Mouse (Mus musculus): ENCODE data around the gene Pdia5. TPM values are rescaled to one million over a fixed set of nuclear protein-coding genes. Genes with fewer than 3 reads are reported as not detected.

The Pdia5 gene
- 3.1 and 12.0 TPM in 2 replicates for total RNA-seq (2014; rRNA removed; ENCODE audit: low replicate concordance)
- polyA plus RNA-seq (2015; fragmentation: Nextera tagmentation; extraction: Ambion mirVana), result 13.7 and 16.0 TPM in 2 replicates

GRCm38 (mm10) chr16:35490231-35491070 lies at the start of gene Pdia5:
Pdia5 (minus strand) TSS chr16:35490873.
- TF ChIP-seq EP300 (IDR thresholded peaks at IDR 0.05; ENCODE audit: low read depth) (no peak), CTCF (IDR thresholded peaks at IDR 0.05; ENCODE audit: low read depth) (no peak)
- DNase-seq (ENCODE audit: low spot score) (peak; percentile 94), ATAC-seq (ENCODE audit: insufficient read depth, low read depth) (peak; percentile 97)
- peak within 1 kb of the TSS; percentile 32; the same call in 1 of the 2 replicates for H3K27ac ChIP-seq (ENCODE audit: low read depth)
- peak within 1 kb of the TSS; percentile 76 for H3K4me3 ChIP-seq (ENCODE audit: low read depth, low read length)
- H3K4me1 ChIP-seq (ENCODE audit: control insufficient read depth, insufficient read depth), result peaks cover 18% of the 10 kb centered on the region
- H3K27me3 ChIP-seq (ENCODE audit: control insufficient read depth, insufficient read depth, low read length), result no peaks in the 10 kb centered on the region
- H3K9ac ChIP-seq (replicated peaks; ENCODE audit: low read depth, low read length), result peak within 1 kb of the TSS; percentile 55
- no peaks in the 10 kb centered on the region for H3K9me3 ChIP-seq (replicated peaks; ENCODE audit: control insufficient read depth, low read length)
- H3K36me3 ChIP-seq (replicated peaks; ENCODE audit: control insufficient read depth, insufficient read depth, low read length), result no peaks in the 10 kb centered on the region
- peak within 1 kb of the TSS; percentile 97 for H3K4me2 ChIP-seq (ENCODE audit: low read depth, low read length)
- WGBS, result under 1% methylated on average over 66 of the region's 66 CpGs

- H3K27me3 ChIP-seq (ENCODE audit: control insufficient read depth, insufficient read depth, low read length), result peaks cover 82% of the 10 kb centered on the region
- no peak overlapping the region for H3K9ac ChIP-seq (replicated peaks; ENCODE audit: low read depth, low read length)
- peaks cover 30% of the 10 kb centered on the region for H3K4me1 ChIP-seq (ENCODE audit: control insufficient read depth, insufficient read depth)
- WGBS, result 43% methylated on average over 10 of the region's 10 CpGs
- DNase-seq (ENCODE audit: low spot score) (no peak), ATAC-seq (ENCODE audit: insufficient read depth, low read depth) (no peak)
- no peak overlapping the region for H3K4me3 ChIP-seq (ENCODE audit: low read depth, low read length)
- no peak for TF ChIP-seq CTCF (IDR thresholded peaks at IDR 0.05; ENCODE audit: low read depth)
- TF ChIP-seq EP300 (IDR thresholded peaks at IDR 0.05; ENCODE audit: low read depth), result no peak
- H3K9me3 ChIP-seq (replicated peaks; ENCODE audit: control insufficient read depth, low read length), result no peaks in the 10 kb centered on the region
- no peak overlapping the region for H3K4me2 ChIP-seq (ENCODE audit: low read depth, low read length)
- no peak overlapping the region for H3K27ac ChIP-seq (ENCODE audit: low read depth)
- no peaks in the 10 kb centered on the region for H3K36me3 ChIP-seq (replicated peaks; ENCODE audit: control insufficient read depth, insufficient read depth, low read length)
Measured at GRCm38 (mm10) chr16:35539041-35539440, 48.4 kb upstream of the Pdia5 start.

- 65% methylated on average over 8 of the region's 8 CpGs for WGBS
- DNase-seq (ENCODE audit: low spot score) (no peak), ATAC-seq (ENCODE audit: insufficient read depth, low read depth) (no peak)
- Histone ChIP-seq H3K9ac (replicated peaks; ENCODE audit: low read depth, low read length) (no peak overlapping the region), H3K27ac (ENCODE audit: low read depth) (no peak overlapping the region), H3K4me2 (ENCODE audit: low read depth, low read length) (no peak overlapping the region), H3K9me3 (replicated peaks; ENCODE audit: control insufficient read depth, low read length) (no peaks in the 10 kb centered on the region), H3K4me3 (ENCODE audit: low read depth, low read length) (no peak overlapping the region), H3K27me3 (ENCODE audit: control insufficient read depth, insufficient read depth, low read length) (peaks cover 69% of the 10 kb centered on the region), H3K4me1 (ENCODE audit: control insufficient read depth, insufficient read depth) (peaks cover 30% of the 10 kb centered on the region), H3K36me3 (replicated peaks; ENCODE audit: control insufficient read depth, insufficient read depth, low read length) (no peaks in the 10 kb centered on the region)
- no peak for TF ChIP-seq EP300 (IDR thresholded peaks at IDR 0.05; ENCODE audit: low read depth)
- no peak for TF ChIP-seq CTCF (IDR thresholded peaks at IDR 0.05; ENCODE audit: low read depth)
Measured at GRCm38 (mm10) chr16:35537651-35538050, 47.0 kb upstream of the Pdia5 start.

GRCm38 (mm10) chr16:35534630-35535029 lies 44.0 kb upstream of the Pdia5 start:
- H3K4me3 ChIP-seq (ENCODE audit: low read depth, low read length), result no peak overlapping the region
- ATAC-seq (ENCODE audit: insufficient read depth, low read depth) (no peak), DNase-seq (ENCODE audit: low spot score) (no peak)
- 58% methylated on average over 3 of the region's 3 CpGs for WGBS
- H3K27ac ChIP-seq (ENCODE audit: low read depth), result no peak overlapping the region
- H3K27me3 ChIP-seq (ENCODE audit: control insufficient read depth, insufficient read depth, low read length), result peaks cover 43% of the 10 kb centered on the region
- H3K4me1 ChIP-seq (ENCODE audit: control insufficient read depth, insufficient read depth), result 0 out of 2 replicates have a peak, but pooled peaks cover under 1% of the 10 kb centered on the region
- no peaks in the 10 kb centered on the region for H3K9me3 ChIP-seq (replicated peaks; ENCODE audit: control insufficient read depth, low read length)
- no peak overlapping the region for H3K9ac ChIP-seq (replicated peaks; ENCODE audit: low read depth, low read length)
- no peak for TF ChIP-seq CTCF (IDR thresholded peaks at IDR 0.05; ENCODE audit: low read depth)
- TF ChIP-seq EP300 (IDR thresholded peaks at IDR 0.05; ENCODE audit: low read depth), result no peak
- H3K4me2 ChIP-seq (ENCODE audit: low read depth, low read length), result no peak overlapping the region
- no peaks in the 10 kb centered on the region for H3K36me3 ChIP-seq (replicated peaks; ENCODE audit: control insufficient read depth, insufficient read depth, low read length)

- Histone ChIP-seq H3K27ac (ENCODE audit: low read depth) (no peak overlapping the region), H3K27me3 (ENCODE audit: control insufficient read depth, insufficient read depth, low read length) (no peaks in the 10 kb centered on the region), H3K9me3 (replicated peaks; ENCODE audit: control insufficient read depth, low read length) (no peaks in the 10 kb centered on the region), H3K4me1 (ENCODE audit: control insufficient read depth, insufficient read depth) (no peaks in the 10 kb centered on the region), H3K36me3 (replicated peaks; ENCODE audit: control insufficient read depth, insufficient read depth, low read length) (no peaks in the 10 kb centered on the region), H3K4me2 (ENCODE audit: low read depth, low read length) (no peak overlapping the region), H3K9ac (replicated peaks; ENCODE audit: low read depth, low read length) (no peak overlapping the region), H3K4me3 (ENCODE audit: low read depth, low read length) (no peak overlapping the region)
- WGBS, result 46% methylated on average over 4 of the region's 4 CpGs
- DNase-seq (ENCODE audit: low spot score) (no peak), ATAC-seq (ENCODE audit: insufficient read depth, low read depth) (no peak)
- no peak for TF ChIP-seq EP300 (IDR thresholded peaks at IDR 0.05; ENCODE audit: low read depth)
- TF ChIP-seq CTCF (IDR thresholded peaks at IDR 0.05; ENCODE audit: low read depth), result no peak
Measured at GRCm38 (mm10) chr16:35524200-35524599, 33.5 kb upstream of the Pdia5 start.

Measured in heart, postnatal 0 days (tissue).